Mouse (Mus musculus) heart, adult 9 months (tissue): ENCODE data around the gene Celf2.
A peak's percentile ranks its signal among the peaks of the same experiment; 100 is the strongest.

ENCODE experiments used
- DNase-seq, 2 experiments: peaks; one replicate each; pipeline ENCODE4 v3.0.0; 2022; ENCODE audit warnings: low spot score in 2 of 2

Gene Celf2

GRCm38 (mm10) chr2:6923738-6924474 is 585.5 kb downstream of the Celf2 start:
- no peak for DNase-seq

GRCm38 (mm10) chr2:6915386-6915785 is 594.0 kb downstream of the Celf2 start:
- no peak for DNase-seq

GRCm38 (mm10) chr2:6913315-6913714 is 596.0 kb downstream of the Celf2 start:
- DNase-seq = no peak

- DNase-seq = no peak
Measured at GRCm38 (mm10) chr2:6911932-6912331, 597.4 kb downstream of the Celf2 start.

GRCm38 (mm10) chr2:6909921-6910320 is 599.4 kb downstream of the Celf2 start:
- DNase-seq = no peak

GRCm38 (mm10) chr2:6904411-6904810 is 605.0 kb downstream of the Celf2 start:
- DNase-seq = no peak

GRCm38 (mm10) chr2:6903251-6903763 is 606.1 kb downstream of the Celf2 start:
- no peak for DNase-seq

GRCm38 (mm10) chr2:6896896-6897295 is 612.5 kb downstream of the Celf2 start:
- DNase-seq = no peak

GRCm38 (mm10) chr2:6893597-6893996 is 615.8 kb downstream of the Celf2 start:
- no peak for DNase-seq

GRCm38 (mm10) chr2:6893095-6893494 is 616.3 kb downstream of the Celf2 start:
- DNase-seq = no peak

- no peak for DNase-seq
Measured at GRCm38 (mm10) chr2:6884796-6885711, 624.3 kb downstream of the Celf2 start.

GRCm38 (mm10) chr2:6883996-6884795 is 625.2 kb downstream of the Celf2 start:
- DNase-seq = no peak

GRCm38 (mm10) chr2:6882236-6882885 is 627.0 kb downstream of the Celf2 start:
- DNase-seq = no peak

GRCm38 (mm10) chr2:6880941-6881575 is 628.3 kb downstream of the Celf2 start:
- DNase-seq = no peak

- DNase-seq = peak; percentile 33 to 34
Measured at GRCm38 (mm10) chr2:6877094-6877493, 632.3 kb downstream of the Celf2 start.

- no peak for DNase-seq
Measured at GRCm38 (mm10) chr2:6876547-6876946, 632.8 kb downstream of the Celf2 start.

- DNase-seq = no peak
Measured at GRCm38 (mm10) chr2:6875071-6875611, 634.2 kb downstream of the Celf2 start.

GRCm38 (mm10) chr2:6874266-6874955 is 635.0 kb downstream of the Celf2 start:
- DNase-seq = no peak

GRCm38 (mm10) chr2:6873711-6874110 is 635.7 kb downstream of the Celf2 start:
- DNase-seq = no peak

- DNase-seq = no peak
Measured at GRCm38 (mm10) chr2:6872894-6873255, 636.5 kb downstream of the Celf2 start.
